Mouse (Mus musculus) CD4-positive naive resting alpha-beta T cell, adult 76 days (primary cell): ENCODE data around the gene Olfr502. TPM values are rescaled to one million over a fixed set of nuclear protein-coding genes. Genes with fewer than 3 reads are reported as not detected.

Experiments used
- total RNA-seq: library from RNA; stranded (reverse); gene quantifications from one replicate; pipeline ENCODE4 v1.2.4, GENCODE M21; 2023

Olfr502 gene
- total RNA-seq: not detected

DNA sequence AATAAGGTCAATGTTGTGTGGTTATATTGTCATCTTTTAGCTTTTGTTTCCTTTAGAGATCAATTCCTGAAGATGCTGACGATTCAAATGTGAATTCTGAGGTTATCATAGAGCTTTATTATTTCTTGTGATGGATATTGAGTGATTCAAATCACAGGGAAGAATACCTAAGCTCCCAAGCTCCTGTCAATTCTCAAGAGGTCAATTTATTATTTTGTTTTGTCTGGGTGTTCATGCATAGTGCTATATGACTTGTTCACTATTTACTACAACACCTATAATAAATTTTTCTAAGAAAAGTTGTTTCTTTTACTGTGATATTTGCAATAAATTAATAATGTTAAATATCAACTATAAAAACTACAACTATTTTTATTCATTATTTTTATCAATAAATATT, at the start of gene Olfr502:
TSS of gene Olfr502 (minus strand) at position 101 of the 400 bp plus-strand sequence.

GRCm38 (mm10) chr7:108565693-108566092, 40.8 kb upstream of the Olfr502 start, which contains the start of gene Olfr504:
Gene Olfr504 (minus strand): TSS chr7:108565793.

GRCm38 (mm10) chr7:108544227-108544626, 19.4 kb upstream of the Olfr502 start, which contains the start of gene Olfr503:
Gene Olfr503 (plus strand): TSS chr7:108544527.

Other genes starting within 250 kb of the Olfr502 start
- gene Olfr490, start 236.1 kb downstream of the Olfr502 start, total RNA-seq: not detected
- not detected for gene Olfr491, start 211.6 kb downstream of the Olfr502 start, total RNA-seq
- not detected for gene Olfr492, start 201.4 kb downstream of the Olfr502 start, total RNA-seq
- not detected for gene Olfr493, start 178.1 kb downstream of the Olfr502 start, total RNA-seq
- gene Olfr494, start 159.7 kb downstream of the Olfr502 start, total RNA-seq: not detected
- not detected for gene Olfr495, start 131.9 kb downstream of the Olfr502 start, total RNA-seq
- gene Olfr497, start 104.6 kb downstream of the Olfr502 start, total RNA-seq: not detected
- not detected for gene Olfr498, start 59.7 kb downstream of the Olfr502 start, total RNA-seq
- gene Olfr503, start 19.5 kb upstream of the Olfr502 start, total RNA-seq: not detected
- not detected for gene Olfr504, start 40.7 kb upstream of the Olfr502 start, total RNA-seq
- gene Olfr506, start 85.7 kb upstream of the Olfr502 start, total RNA-seq: not detected
- not detected for gene Olfr507, start 96.7 kb upstream of the Olfr502 start, total RNA-seq
- not detected for gene Olfr508, start 104.9 kb upstream of the Olfr502 start, total RNA-seq
- gene Olfr509, start 126.8 kb upstream of the Olfr502 start, total RNA-seq: not detected
- not detected for gene Olfr510, start 141.4 kb upstream of the Olfr502 start, total RNA-seq
- gene Olfr512, start 188.3 kb upstream of the Olfr502 start, total RNA-seq: not detected
- gene Olfr513, start 225.9 kb upstream of the Olfr502 start, total RNA-seq: not detected